Mouse (Mus musculus) gastrocnemius, postnatal 36 days (tissue): Measurements from ENCODE around the gene Kcne1l. TPM values are rescaled to one million over a fixed set of nuclear protein-coding genes. Genes with fewer than 3 reads are reported as not detected.

Source experiments
- DNase-seq, 2 experiments: peaks; one replicate each; pipeline ENCODE4 v3.0.0; 2022
- intact Hi-C: fragments of 180-260 bp; cut with DNase I; formaldehyde crosslinking; loops from one replicate; pipeline ENCODE4 v1.15.1; 2025
- long read RNA-seq, 2 experiments: library from polyadenylated mRNA; stranded (forward); transcript quantifications; one replicate each; pipeline ENCODE4 v2.0.0; 2021
- total RNA-seq, 2 experiments: library from RNA; stranded (reverse); gene quantifications; 2 replicates each; pipeline ENCODE4 v1.2.3; 2021

Gene Kcne1l
- total RNA-seq, result 1 to 10 TPM; 3.5 to 4.1 TPM
- long read RNA-seq, experiment 1, partial matches to known transcripts, result 0 of 2 reads
- long read RNA-seq, experiment 1, other reads (novel, unspliced or antisense), result 0 of 2 reads
- long read RNA-seq, experiment 2, transcript Kcne1l-201 (1 exons, 1,543 nt), result major isoform, 9 of 9 reads
- long read RNA-seq, experiment 2, partial matches to known transcripts, result 0 of 9 reads
- long read RNA-seq, experiment 2, other reads (novel, unspliced or antisense), result 0 of 9 reads

DNA sequence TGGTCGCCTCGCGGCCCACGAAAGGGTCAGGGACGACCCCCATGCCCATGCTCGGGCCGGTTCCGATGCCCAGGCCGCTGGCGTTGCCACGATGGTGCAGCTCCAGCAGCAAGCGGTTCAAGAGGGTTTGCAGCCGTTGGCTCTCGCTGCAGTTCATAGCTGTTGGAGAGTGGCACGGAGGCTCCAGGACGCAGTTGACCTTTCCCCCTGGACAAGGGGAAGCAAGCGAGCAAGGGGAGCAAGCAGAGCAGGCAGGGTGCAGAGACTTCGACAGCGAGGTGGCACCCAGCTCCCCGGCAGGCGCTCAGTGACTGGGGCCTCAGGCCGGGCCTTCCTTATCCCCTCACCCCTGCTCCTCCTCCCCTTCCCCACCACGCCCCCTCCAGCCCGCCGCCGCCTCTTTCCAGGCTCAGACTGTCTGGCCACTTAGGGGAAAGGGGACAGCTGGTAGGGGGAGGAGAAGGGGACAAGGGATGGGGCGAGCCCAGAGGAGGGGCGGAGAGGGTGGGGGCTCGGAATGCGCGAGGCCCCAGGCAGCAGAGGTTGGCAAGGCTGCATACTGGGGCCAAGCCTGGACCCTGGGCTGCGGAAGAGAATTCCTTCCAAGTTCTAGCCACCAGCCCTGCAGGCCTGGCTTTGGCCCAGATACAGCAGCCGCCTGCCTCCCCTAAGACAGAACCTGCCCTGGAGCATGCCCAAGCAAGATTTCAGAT, at the start of gene Kcne1l:
Gene Kcne1l, minus strand, starts transcription at position 426 of the 713 bp plus-strand sequence.
- no peak for DNase-seq
- intact Hi-C loops, result no loop called here

DNA sequence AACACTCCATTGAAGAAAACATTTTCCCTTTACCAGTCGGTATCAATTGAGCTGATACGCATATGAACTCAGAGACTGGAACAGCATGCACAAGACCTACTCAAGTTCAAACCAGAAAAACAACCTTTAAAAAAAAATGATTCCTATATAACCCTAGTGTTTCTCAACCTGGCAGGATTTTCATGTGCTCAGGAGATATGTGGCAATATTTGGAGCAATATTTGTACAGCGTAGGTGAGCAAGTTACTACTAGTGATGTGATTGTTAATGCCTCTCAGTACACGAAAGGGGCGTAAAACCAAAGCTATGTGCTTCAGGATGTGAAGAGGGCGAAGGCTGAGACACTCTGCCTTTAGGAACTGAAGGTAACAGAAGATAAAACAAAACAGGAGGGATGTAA, 30.1 kb upstream of the Kcne1l start:
- DNase-seq, result no peak
- intact Hi-C loops, result no loop called here

- DNase-seq, result no peak
- intact Hi-C loops, result no loop called here
Observed at GRCm38 (mm10) chrX:142335502-142335901, 29.4 kb upstream of the Kcne1l start.

DNA sequence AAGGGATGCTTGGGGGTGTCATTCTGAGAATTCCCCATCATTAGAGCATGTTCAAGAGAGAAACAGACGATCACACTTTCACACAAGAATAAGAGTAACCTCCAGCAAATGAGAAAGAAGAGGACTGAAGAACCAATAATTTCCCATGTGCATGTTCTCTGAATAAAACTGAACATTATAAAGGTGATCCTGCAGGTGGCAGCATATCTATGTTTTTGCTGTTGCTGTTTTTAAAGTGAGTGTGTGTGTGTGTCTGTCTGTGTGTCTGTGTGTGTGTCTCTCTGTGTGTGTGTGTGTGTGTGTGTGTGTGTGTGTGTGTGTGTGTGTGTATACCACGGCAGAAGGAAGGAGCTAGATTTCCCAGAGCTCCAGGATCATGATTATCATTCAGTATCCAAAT, 19.7 kb upstream of the Kcne1l start:
- intact Hi-C loops, result loop anchor here (5.0 kb wide), 1 partner anchor 212 kb away; no protein-coding TSS in a partner anchor

GRCm38 (mm10) chrX:142316106-142316505, 10.0 kb upstream of the Kcne1l start:
- DNase-seq, result no peak
- intact Hi-C loops, result no loop called here

More for the DNA sequence above, 19.7 kb upstream of the Kcne1l start:
- no peak for DNase-seq

DNA sequence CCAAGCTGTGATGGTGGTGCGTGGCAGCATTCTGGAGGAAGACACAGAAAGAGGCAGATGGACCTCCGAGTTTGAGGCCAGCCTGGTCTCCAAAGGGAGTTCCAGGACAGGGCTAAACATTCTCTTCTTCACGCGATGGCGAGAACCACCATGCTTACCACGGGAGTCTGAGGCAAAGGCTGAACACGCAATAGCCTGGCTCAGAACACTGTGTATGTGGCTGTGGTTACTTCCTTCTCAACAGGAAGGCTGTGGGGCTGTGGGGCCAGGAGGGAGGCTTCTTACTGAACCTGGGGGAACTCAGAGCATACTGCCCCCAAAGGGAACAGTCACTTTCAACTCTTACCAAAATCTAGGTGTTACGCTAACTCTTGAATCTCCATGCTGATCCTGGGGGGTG, 9.2 kb upstream of the Kcne1l start:
- intact Hi-C loops, result no loop called here

DNA sequence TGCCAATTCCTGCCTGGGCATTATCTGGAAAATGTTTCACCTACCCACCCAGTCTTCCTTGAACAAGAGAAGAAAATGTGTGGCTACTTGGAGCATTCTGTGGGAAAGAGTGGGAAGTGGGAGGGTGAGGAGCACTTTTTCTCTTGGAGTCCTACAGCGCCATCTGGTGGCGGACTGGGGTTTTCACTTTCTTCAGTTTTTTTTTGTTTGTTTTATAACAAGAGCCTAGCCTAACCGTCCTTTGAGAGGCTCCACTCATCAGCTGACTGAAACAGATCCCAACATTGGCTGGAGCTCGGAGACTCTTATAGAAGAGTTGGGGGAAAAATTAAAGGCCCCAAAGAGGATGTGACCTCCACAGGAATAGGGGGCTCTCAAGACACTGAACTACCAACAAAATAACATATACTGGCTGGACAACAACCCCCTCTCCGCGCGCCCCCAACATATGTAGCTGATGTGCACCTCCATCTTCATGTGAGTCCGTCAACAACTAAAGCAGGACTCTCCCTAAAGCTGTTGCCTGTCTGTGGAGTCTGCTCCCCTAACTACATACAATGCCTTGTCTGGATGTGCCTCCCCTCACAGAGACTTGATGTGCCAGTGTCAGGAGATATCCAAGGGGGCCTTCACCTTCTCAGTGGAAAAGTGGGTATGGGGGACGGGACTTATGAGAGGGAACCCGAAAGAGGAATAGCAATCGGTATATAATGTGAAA, 8.4 kb upstream of the Kcne1l start:
- intact Hi-C loops, result loop anchor here (5.0 kb wide), 2 partner anchors 77 to 112 kb away; no protein-coding TSS in a partner anchor

More for the DNA sequence above, 9.2 kb upstream of the Kcne1l start:
- no peak for DNase-seq

GRCm38 (mm10) chrX:142310431-142310830, 4.3 kb upstream of the Kcne1l start:
- intact Hi-C loops, result loop anchor here (5.0 kb wide), 2 partner anchors 73 to 108 kb away; no protein-coding TSS in a partner anchor
- DNase-seq, result no peak

More for the DNA sequence above, 8.4 kb upstream of the Kcne1l start:
- peak; percentile 27 to 42 for DNase-seq

DNA sequence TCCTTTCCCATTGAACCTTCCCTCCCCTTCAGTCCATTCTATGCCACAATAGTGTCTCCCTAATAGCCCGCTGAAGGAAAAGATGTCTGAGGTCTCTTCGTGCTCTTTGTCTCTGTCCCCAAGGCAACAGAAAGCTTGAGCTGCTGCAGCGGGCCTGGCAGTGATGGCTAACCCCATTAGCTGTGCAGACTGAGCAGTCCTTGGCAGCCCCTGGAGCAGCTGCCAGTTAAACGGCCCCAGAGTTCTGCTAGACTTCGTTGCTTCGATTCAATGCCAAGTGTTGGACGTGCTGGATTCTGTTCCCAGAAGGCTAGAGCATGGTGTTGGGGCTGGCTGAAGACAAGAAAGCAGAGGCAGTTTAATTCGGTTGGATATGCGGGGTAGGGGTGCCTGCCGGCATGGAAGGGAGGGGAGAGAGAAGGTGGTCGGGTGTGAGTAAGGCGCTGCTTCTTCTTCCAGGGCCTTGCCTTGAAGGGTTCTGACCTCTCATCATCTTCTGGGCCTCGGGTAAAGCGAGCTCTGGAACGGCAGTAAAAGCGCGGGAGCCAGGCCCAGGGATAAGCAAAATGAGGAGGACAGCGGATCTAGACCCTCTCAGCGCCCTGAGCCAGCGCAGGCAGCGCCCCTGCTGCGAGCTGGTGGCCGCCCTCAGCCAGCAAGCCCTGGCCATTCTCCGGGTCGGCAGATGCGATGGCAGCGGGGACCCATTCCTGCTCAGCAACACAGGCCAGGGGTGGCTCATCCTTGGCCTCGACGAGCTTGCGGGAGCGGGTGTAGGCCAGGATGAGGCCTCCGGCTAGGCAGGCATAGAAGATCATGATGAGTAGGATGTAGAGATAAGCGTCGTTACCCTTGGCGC, 855 bp downstream of the Kcne1l start:
- no peak for DNase-seq
- intact Hi-C loops, result no loop called here

- DNase-seq, result no peak
- intact Hi-C loops, result no loop called here
Observed at GRCm38 (mm10) chrX:142304592-142304991, 1.5 kb downstream of the Kcne1l start.

- intact Hi-C loops, result no loop called here
- no peak for DNase-seq
Observed at GRCm38 (mm10) chrX:142303456-142303855, 2.6 kb downstream of the Kcne1l start.

- intact Hi-C loops, result no loop called here
Observed at GRCm38 (mm10) chrX:142285905-142286304, 20.2 kb downstream of the Kcne1l start.

GRCm38 (mm10) chrX:142276573-142276972, 29.5 kb downstream of the Kcne1l start:
- no peak for DNase-seq
- intact Hi-C loops, result no loop called here

More at GRCm38 (mm10) chrX:142285905-142286304, 20.2 kb downstream of the Kcne1l start:
- no peak for DNase-seq

DNA sequence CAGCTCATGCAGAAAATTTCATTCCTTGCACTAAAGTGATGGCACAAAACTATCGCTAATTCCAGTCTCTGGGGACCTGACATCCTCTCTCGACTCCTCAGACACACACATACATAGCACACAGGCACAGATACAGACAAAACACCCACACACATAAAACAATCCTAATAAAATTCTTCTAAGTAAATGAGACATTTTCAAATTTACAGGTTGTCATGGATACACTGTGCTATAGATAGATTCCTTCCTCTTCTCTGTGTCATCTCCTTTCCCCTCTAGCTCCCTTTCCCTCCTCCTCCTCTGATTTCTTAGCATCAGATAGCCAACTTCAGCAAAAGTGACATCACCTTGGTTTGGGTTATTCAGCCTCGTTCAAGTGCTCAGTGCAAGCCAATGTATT, 30.1 kb downstream of the Kcne1l start:
- no peak for DNase-seq
- intact Hi-C loops, result no loop called here

Other genes with a start within 250 kb of the Kcne1l start
- not detected for gene Gucy2f, start 109.4 kb downstream of the Kcne1l start, total RNA-seq
- gene Nxt2, start 79.5 kb downstream of the Kcne1l start, total RNA-seq, result 1 to 10 TPM; 2.4 to 2.8 TPM
- 10 to 100 TPM; 20.5 to 20.9 TPM for gene Acsl4, start 84.2 kb upstream of the Kcne1l start, total RNA-seq